Mouse (Mus musculus) thymus, adult 2 months (tissue): Measurements from ENCODE around the gene Ogfod2.

ENCODE experiments used
- CTCF ChIP-seq: fragments of 200-500 bp; IDR thresholded peaks from 2 replicates; pipeline ENCODE4 v1.5.1; 2012; ENCODE audit warnings: mild to moderate bottlenecking, control low read depth, low read length, moderate library complexity, borderline replicate concordance; ENCODE audit not compliant: control insufficient read depth, poor library complexity, insufficient read depth; ENCODE audit errors: extremely low read depth
- POLR2A ChIP-seq: fragments of 200-500 bp; IDR thresholded peaks from 2 replicates; pipeline ENCODE4 v1.6.1; 2012; ENCODE audit warnings: mild to moderate bottlenecking, low read length, control low read depth, moderate library complexity; ENCODE audit not compliant: control insufficient read depth, poor library complexity, insufficient read depth; ENCODE audit errors: extremely low read depth

- no peak for TF ChIP-seq POLR2A
- peak; percentile 92; the same call in 1 of the 2 replicates for TF ChIP-seq CTCF
These were observed 27.4 kb upstream of the Ogfod2 start for GRCm38 (mm10) chr5:124084588-124085173.
